Mouse (Mus musculus) kidney, postnatal 14 days (tissue): ENCODE results near the gene Pde7b.

Experiments used
- DNase-seq: peaks from one replicate; pipeline ENCODE4 v3.0.0; 2022; ENCODE audit warnings: mixed read lengths

The Pde7b gene

GRCm38 (mm10) chr10:20724906-20725305 is at the start of gene Pde7b:
Gene Pde7b, minus strand, starts transcription at chr10:20725078.
- peak; percentile 91 for DNase-seq

- DNase-seq: no peak
Observed at GRCm38 (mm10) chr10:20772056-20772455, 47.2 kb upstream of the Pde7b start.

DNA sequence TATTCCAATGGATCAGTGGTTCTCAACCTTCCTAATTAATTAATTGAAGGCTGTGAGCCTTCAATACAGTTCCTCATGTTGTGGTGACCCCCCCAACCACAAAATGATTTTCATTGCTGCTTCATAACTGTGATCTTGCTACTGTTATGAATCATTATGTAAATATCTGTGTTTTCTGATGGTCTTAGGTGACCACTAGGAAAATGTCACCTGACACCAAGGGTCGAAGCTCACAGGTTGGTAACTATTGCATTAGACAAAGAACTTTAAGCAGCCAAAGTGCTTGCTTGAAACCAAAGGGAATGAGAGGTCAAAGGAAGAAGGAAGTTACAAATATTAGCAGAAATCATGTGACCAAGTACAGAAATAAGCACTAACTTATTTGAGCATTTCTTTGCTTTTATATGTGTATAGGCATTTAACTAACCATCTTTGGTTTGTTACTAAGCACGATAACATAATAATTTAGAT is 45.6 kb upstream of the Pde7b start:
- DNase-seq: no peak

DNA sequence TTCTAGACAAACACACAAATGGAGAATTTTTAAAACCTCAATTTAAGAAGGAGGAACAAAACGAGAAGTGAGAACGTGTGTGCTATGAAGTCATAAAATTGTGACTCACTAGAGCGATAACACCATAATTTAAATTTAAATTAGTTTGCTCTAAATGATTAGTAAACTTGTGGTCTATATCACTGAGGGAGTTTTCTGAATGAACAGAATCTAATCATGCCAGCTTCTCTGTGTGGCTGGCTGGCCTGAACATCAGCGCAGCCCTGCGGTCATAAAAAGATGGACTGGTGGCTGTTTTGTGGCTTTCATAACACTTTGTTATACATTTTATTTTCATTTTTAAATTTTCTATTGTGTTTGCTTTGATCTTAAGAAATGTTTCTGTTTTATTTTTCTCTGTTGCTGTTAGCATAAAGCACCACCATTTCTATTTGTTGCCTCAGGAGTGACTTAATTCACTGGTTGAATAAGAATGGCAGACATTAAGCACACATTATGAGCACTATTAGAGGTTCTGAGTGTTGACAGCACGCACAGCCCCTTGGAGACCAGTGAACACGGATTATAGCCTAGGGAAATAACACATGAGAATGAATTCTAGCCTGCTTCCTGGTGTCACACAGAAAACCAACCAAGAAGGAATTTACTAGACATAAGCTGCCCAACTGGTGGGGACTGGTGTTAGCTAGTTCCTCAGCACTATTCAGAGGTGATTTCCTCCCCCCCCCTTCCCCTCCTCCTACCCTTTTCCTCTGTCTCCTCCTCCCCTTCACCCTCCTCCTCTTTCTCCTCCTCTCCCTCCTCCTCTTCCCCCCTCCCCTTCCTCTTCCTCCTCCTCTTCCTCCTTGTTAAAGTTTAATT is 44.9 kb upstream of the Pde7b start:
- DNase-seq: peak; percentile 21

DNA sequence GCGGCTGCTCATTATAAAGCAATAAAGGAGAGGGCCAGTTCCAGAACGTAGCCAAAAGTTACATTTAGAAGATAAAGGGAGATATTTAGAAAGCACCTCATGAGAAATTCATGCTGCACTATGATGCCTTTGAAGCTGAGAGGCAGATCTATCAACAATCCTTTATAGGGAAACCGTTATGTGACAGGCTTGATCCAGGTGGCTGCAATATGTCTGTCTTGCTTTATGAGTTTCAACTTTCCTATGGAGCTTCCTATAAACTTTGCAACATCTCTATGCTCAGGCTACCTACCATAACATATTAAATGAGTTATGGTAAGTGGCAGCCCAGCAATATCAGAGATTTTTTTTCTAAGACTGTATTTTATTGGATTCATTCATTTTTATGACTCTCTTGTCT is 39.5 kb upstream of the Pde7b start:
- no peak for DNase-seq

DNA sequence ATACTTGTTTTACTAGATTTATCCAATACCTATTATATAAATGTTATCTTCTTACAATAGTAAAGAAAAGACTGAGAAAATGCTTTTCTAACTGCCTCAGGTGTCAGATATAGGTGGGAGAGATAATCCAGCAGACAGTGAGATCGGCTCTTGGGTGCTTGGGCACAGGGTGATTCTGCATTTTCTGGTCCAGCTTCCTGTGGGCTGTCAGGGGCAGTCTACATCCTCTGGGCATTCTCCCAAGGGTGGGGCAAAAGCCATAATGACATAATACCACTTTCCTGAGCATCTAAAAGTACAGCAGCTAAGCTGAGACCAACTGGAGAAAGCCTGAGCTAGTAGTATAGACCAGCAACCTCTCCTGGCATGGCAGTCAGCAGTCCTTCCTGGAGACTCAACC is 34.1 kb upstream of the Pde7b start:
- no peak for DNase-seq

GRCm38 (mm10) chr10:20758259-20758658 is 33.4 kb upstream of the Pde7b start:
- DNase-seq: no peak

DNA sequence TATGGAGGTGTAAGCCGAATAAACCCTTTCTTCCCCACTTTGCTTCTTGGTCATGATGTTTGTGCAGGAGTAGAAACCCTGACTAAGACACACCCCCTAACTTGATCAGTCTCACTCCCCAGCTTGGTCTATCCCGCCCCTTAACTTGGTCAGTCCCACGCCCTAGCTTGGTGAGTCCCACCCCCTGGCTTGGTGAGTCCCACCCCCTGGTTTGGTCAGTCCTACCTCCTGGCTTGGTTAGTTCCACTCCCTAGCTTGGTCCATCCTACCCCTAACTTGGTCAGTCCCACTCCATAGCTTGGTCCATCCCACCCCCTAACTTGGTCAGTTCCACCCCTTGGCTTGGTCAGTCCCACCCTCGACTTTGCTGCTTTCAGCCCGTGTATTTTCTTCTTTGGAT is 31.3 kb upstream of the Pde7b start:
- DNase-seq: no peak

- no peak for DNase-seq
Observed at GRCm38 (mm10) chr10:20752883-20753282, 28.0 kb upstream of the Pde7b start.

GRCm38 (mm10) chr10:20750642-20751251 is 25.9 kb upstream of the Pde7b start:
- DNase-seq: no peak

GRCm38 (mm10) chr10:20748938-20749337 is 24.1 kb upstream of the Pde7b start:
- DNase-seq: peak; percentile 13

- DNase-seq: no peak
Observed at GRCm38 (mm10) chr10:20747229-20747628, 22.4 kb upstream of the Pde7b start.

DNA sequence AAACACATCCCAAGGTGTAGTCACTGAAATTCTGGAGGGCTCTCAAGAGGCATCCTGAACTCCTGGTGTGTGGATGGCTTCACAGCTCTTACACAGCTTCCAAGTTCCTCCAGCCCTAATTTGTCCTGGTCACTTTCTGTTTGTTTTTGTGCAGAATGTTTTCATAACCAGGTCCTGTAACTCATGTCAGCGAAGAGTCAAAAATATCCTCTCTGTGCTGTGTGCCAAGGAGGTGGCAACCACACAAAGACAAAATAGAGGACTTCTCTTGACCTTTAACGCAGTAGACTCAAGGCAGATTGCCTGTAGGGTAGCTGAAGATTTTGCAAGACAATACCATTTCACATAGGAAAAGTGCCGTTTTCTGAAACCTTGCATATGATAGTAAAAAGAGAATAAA is 14.9 kb upstream of the Pde7b start:
- DNase-seq: no peak

DNA sequence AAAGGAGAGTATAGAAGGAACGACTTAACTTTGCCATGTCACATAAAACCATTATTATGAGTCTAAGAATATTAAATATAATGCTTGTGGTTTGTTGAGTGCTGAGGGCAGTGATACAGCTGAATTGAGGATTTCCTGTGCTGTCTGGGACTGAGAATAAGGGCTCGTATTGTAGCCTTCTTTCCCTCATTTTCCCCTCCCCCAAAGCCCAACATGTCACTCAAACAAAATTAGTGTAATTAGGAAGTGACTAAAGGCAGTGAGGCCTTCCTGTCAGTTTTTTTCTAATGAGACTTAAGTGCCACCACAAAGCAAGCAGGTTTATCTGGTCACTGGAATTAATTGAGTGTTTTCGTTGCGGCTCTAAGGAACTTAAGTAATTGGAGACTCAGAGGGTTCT is 12.3 kb upstream of the Pde7b start:
- peak; percentile 27 for DNase-seq

GRCm38 (mm10) chr10:20735775-20736449 is 11.0 kb upstream of the Pde7b start:
- no peak for DNase-seq

DNA sequence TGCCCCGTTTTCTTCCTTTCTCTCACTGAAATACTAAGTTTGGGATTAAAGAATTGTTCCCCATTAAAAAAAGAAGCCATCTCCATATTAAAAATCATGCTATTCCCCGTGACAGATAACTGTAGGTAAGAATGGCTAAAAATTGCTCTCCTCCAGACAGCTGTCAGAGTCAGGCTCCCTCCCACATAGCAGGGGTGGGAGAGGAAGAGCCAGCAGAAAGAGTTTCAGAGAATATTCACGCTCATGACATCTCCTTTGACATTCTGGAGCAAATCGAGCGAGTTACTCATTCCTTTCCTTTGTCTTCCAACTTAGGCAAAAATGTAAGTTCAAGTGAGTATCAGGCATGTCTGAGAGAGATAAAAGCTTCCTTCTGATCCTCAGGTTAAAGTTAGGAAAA is 8.7 kb upstream of the Pde7b start:
- DNase-seq: no peak

- DNase-seq: no peak
Observed at GRCm38 (mm10) chr10:20732180-20732579, 7.3 kb upstream of the Pde7b start.

DNA sequence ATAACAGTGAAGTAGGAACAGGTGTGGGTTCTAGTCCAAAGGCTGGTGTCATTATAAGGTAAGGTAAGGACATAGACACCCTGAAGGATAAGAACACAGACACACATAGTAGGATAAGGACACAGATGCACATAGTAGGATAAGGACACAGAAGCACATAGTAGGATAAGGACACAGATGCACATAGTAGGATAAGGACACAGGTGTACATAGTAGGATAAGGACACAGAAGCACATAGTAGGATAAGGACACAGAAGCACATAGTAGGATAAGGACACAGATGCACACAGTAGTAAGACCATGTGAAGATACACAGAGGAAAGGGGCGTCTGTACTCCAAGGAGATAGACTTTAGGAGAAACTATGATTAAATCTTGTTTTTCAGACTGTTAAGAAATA is 5.2 kb upstream of the Pde7b start:
- DNase-seq: no peak

DNA sequence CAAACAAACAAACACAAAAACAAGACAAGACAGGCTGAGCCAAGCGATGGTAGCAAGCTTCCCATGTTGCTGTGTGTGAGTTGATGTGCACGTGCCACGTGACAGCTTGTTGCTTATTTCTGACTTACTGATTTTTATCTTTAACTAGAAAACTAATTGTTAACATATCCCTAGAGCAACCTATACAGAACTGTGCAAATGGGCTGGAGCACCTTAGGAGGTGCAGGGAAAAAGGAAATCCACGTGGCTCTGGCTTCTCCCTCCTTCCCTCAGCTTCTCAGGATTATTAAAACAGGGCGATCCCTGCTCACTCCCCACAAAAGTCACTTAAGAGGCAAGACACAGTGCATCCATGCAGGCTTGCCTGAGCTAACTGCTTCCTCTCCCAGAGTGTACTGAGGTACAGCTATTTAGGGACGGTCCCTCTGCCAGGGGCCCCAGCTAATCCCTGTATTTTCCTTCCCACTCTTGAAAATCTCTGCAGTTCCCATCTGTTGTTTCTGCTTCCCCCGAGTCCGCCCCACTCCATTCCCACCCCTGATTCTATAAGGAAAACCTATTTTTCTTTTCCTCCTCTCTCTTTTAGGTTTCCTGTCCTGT is 606 bp upstream of the Pde7b start:
- DNase-seq: no peak

DNA sequence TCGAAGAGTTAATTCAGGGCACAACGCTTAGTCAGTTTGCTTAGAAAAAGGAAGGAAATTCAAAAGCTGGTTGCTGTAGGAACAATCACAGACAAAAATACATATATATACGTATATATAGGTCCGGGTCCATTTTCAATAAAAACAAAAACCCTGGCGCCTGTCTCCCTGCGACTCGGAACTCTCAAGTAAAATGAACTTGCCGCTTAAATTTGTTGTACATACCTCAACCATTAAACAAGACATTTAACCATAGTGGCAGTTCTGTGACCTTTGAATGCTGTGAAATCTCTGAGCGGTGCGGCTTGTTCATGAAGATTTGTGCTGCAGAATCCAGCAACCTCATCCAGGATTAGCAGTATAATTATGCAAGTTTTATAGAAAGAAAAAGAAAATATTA is 427 bp downstream of the Pde7b start:
- no peak for DNase-seq

DNA sequence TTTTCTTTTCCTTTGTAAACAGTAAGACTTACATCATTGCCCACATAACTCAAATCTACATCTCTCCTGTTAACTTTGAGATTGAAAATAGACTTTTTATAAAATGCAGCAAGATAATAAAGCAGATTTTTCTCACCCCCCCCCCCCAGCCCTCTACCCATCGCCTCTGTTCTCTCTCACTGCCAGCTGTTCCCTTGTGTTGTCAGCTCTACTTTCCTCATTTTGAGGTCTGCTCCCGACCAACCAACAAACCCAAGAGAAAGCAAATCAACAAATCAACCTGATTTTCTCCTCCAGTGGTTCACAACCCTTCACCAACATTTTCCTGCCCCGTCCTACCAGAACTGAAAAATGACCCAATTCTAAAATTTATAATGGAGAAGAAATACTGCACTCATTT is 916 bp downstream of the Pde7b start:
- no peak for DNase-seq

- DNase-seq: no peak
Observed at GRCm38 (mm10) chr10:20723521-20723915, 1.4 kb downstream of the Pde7b start.
